Mouse (Mus musculus) ES-Bruce4 (cell line): Measurements from ENCODE around the gene Olfr228. TPM values are rescaled to one million over a fixed set of nuclear protein-coding genes. Genes with fewer than 3 reads are reported as not detected.
"Not testable (repeated sequence)": the region's sequence is repeated elsewhere in the genome, so short reads cannot be mapped to it uniquely, and the experiment has no call there.

Experiments used
- H3K27ac ChIP-seq: 2 replicates; pipeline ENCODE4 v1.5.1; 2012; ENCODE audit warnings: low read length, inconsistent platforms; ENCODE audit not compliant: insufficient read depth
- H3K27me3 ChIP-seq: 2 replicates; pipeline ENCODE4 v1.6.1; 2012; ENCODE audit warnings: mild to moderate bottlenecking, low read length, inconsistent platforms; ENCODE audit not compliant: control insufficient read depth, poor library complexity, insufficient read depth, severe bottlenecking
- H3K36me3 ChIP-seq: 2 replicates; pipeline ENCODE4 v1.6.1; 2012; ENCODE audit warnings: inconsistent platforms, mild to moderate bottlenecking, low read length, moderate library complexity; ENCODE audit not compliant: control insufficient read depth, poor library complexity, insufficient read depth, severe bottlenecking
- H3K4me1 ChIP-seq: one replicate; pipeline ENCODE4 v1.8.1; 2011; ENCODE audit warnings: low read length; ENCODE audit not compliant: control insufficient read depth, insufficient read depth
- H3K4me3 ChIP-seq: 2 replicates; pipeline ENCODE4 v1.5.1; 2011; ENCODE audit warnings: low read depth, mild to moderate bottlenecking, low read length
- H3K9ac ChIP-seq: 2 replicates; pipeline ENCODE4 v1.6.1; 2012; ENCODE audit warnings: low read depth, mild to moderate bottlenecking, inconsistent platforms; ENCODE audit not compliant: poor library complexity, severe bottlenecking
- H3K9me3 ChIP-seq: replicated peaks from 2 replicates; pipeline ENCODE4 v1.6.1; 2012; ENCODE audit warnings: mild to moderate bottlenecking, low read length, inconsistent platforms; ENCODE audit not compliant: control insufficient read depth, poor library complexity, insufficient read depth, severe bottlenecking
- CTCF ChIP-seq: IDR thresholded peaks from one replicate; pipeline ENCODE4 v1.8.1; 2011; ENCODE audit warnings: low read depth, low read length
- EP300 ChIP-seq: IDR thresholded peaks from 2 replicates; pipeline ENCODE4 v1.6.1; 2011; ENCODE audit warnings: low read depth, low read length; ENCODE audit not compliant: insufficient read depth
- POLR2A ChIP-seq: IDR thresholded peaks from one replicate; pipeline ENCODE4 v1.8.1; 2011; ENCODE audit warnings: low read length; ENCODE audit not compliant: insufficient read depth
- polyA plus RNA-seq: library from polyadenylated mRNA; stranded (reverse); fragments of >200 nt; gene quantifications from 2 replicates; pipeline ENCODE4 v1.2.4, GENCODE M21; 2011; ENCODE audit warnings: low read depth; ENCODE audit not compliant: missing spikeins, insufficient read depth, insufficient read length

Gene Olfr228
- not detected in 2 replicates for polyA plus RNA-seq

- Histone ChIP-seq H3K9me3 (no peaks in the 10 kb centered on the region), H3K9ac (no peak within 1 kb of the TSS), H3K27me3 (no peaks in the 10 kb centered on the region), H3K4me3 (no peak within 1 kb of the TSS), H3K36me3 (no peaks in the 10 kb centered on the region), H3K4me1 (no peaks in the 10 kb centered on the region), H3K27ac (no peak within 1 kb of the TSS)
- no peak for TF ChIP-seq CTCF
- TF ChIP-seq POLR2A, result no peak
- no peak for TF ChIP-seq EP300
These were observed at the start of gene Olfr228 for GRCm38 (mm10) chr2:86487286-86487685. Gene Olfr228 (minus strand): TSS chr2:86487386.

- Histone ChIP-seq H3K27me3 (no peaks in the 10 kb centered on the region), H3K36me3 (no peaks in the 10 kb centered on the region), H3K27ac (no peak overlapping the region), H3K4me1 (no peaks in the 10 kb centered on the region), H3K9ac (no peak overlapping the region), H3K4me3 (no peak overlapping the region), H3K9me3 (no peaks in the 10 kb centered on the region)
- TF ChIP-seq EP300 (no peak), POLR2A (no peak), CTCF (no peak)
These were observed 43.8 kb upstream of the Olfr228 start for GRCm38 (mm10) chr2:86530991-86531390.

- Histone ChIP-seq H3K9ac (no peak within 1 kb of the TSS), H3K4me1 (no peaks in the 10 kb centered on the region), H3K9me3 (no peaks in the 10 kb centered on the region), H3K27ac (no peak within 1 kb of the TSS), H3K4me3 (no peak within 1 kb of the TSS), H3K27me3 (no peaks in the 10 kb centered on the region), H3K36me3 (no peaks in the 10 kb centered on the region)
- no peak for TF ChIP-seq EP300
These were observed 21.0 kb upstream of the Olfr228 start, which contains the start of gene Olfr1076 for GRCm38 (mm10) chr2:86508161-86508560. Gene Olfr1076 (plus strand): TSS chr2:86508461.

- Histone ChIP-seq H3K9me3 (no peaks in the 10 kb centered on the region), H3K36me3 (no peaks in the 10 kb centered on the region), H3K27me3 (no peaks in the 10 kb centered on the region), H3K27ac (no peak overlapping the region), H3K4me3 (no peak overlapping the region), H3K9ac (no peak overlapping the region), H3K4me1 (no peaks in the 10 kb centered on the region)
- TF ChIP-seq POLR2A, result no peak
- TF ChIP-seq CTCF, result peak; percentile 64
These were observed 22.6 kb downstream of the Olfr228 start for GRCm38 (mm10) chr2:86464442-86465109.

- Histone ChIP-seq H3K36me3 (no peaks in the 10 kb centered on the region), H3K9me3 (no peaks in the 10 kb centered on the region), H3K4me1 (no peaks in the 10 kb centered on the region), H3K4me3 (no peak overlapping the region), H3K27ac (no peak overlapping the region), H3K9ac (no peak overlapping the region), H3K27me3 (no peaks in the 10 kb centered on the region)
- TF ChIP-seq POLR2A, result no peak
- TF ChIP-seq EP300, result no peak
- TF ChIP-seq CTCF, result no peak
These were observed 26.8 kb downstream of the Olfr228 start for GRCm38 (mm10) chr2:86460434-86460833.

- no peak for TF ChIP-seq POLR2A
- Histone ChIP-seq H3K4me3 (no peak within 1 kb of the TSS), H3K9me3 (no peaks in the 10 kb centered on the region)
These were observed 31.0 kb downstream of the Olfr228 start, which contains the start of gene Olfr1066 for GRCm38 (mm10) chr2:86456169-86456568. Gene Olfr1066 (minus strand): TSS chr2:86456269.

GRCm38 (mm10) chr2:86450491-86450890 lies 36.7 kb downstream of the Olfr228 start, which contains the start of gene Olfr1065:
Gene Olfr1065 (minus strand): TSS chr2:86450591.
- H3K36me3 ChIP-seq, H3K27ac ChIP-seq, H3K9ac ChIP-seq, H3K9me3 ChIP-seq, H3K4me1 ChIP-seq, H3K27me3 ChIP-seq, H3K4me3 ChIP-seq: not testable (repeated sequence)

More at GRCm38 (mm10) chr2:86456169-86456568, 31.0 kb downstream of the Olfr228 start, which contains the start of gene Olfr1066:
- Histone ChIP-seq H3K36me3 (no peaks in the 10 kb centered on the region), H3K27me3 (no peaks in the 10 kb centered on the region), H3K4me1 (no peaks in the 10 kb centered on the region), H3K27ac (no peak within 1 kb of the TSS), H3K9ac (no peak within 1 kb of the TSS)

- not testable (repeated sequence) for H3K9me3 ChIP-seq, H3K4me3 ChIP-seq, H3K27me3 ChIP-seq, H3K4me1 ChIP-seq, H3K36me3 ChIP-seq, H3K9ac ChIP-seq
- peak overlapping the region; percentile 73; the same call in 1 of the 2 replicates for H3K27ac ChIP-seq
These were observed 45.1 kb downstream of the Olfr228 start for GRCm38 (mm10) chr2:86442101-86442500.
